Mouse (Mus musculus) heart, postnatal 0 days (tissue): ENCODE data around the gene Aqp11. TPM values are rescaled to one million over a fixed set of nuclear protein-coding genes. Genes with fewer than 3 reads are reported as not detected.
A peak's percentile ranks its signal among the peaks of the same experiment; 100 is the strongest.

Experiments
- ATAC-seq: fragments of 200-750 bp; cut with Nextera tagmentation; 2 replicates; pipeline ENCODE4 v1.8.0; 2017; ENCODE audit warnings: low read depth, moderate number of reproducible peaks, moderate library complexity; ENCODE audit not compliant: insufficient read depth
- DNase-seq: peaks from one replicate; pipeline ENCODE4 v3.0.0-alpha.2; 2016; ENCODE audit warnings: low spot score
- H3K27ac ChIP-seq: fragments of 300-500 bp; sonication (generic); 2 replicates; pipeline ENCODE4 v1.5.1; 2014; ENCODE audit warnings: low read depth, mild to moderate bottlenecking
- H3K27me3 ChIP-seq: fragments of 300-500 bp; sonication (generic); 2 replicates; pipeline ENCODE4 v1.6.1; 2014; ENCODE audit warnings: low read length, mixed read lengths; ENCODE audit not compliant: control insufficient read depth, insufficient read depth
- H3K36me3 ChIP-seq: fragments of 300-500 bp; sonication (generic); replicated peaks from 2 replicates; pipeline ENCODE4 v1.6.1; 2014; ENCODE audit warnings: low read length, mixed read lengths; ENCODE audit not compliant: control insufficient read depth, insufficient read depth
- H3K4me1 ChIP-seq: fragments of 300-500 bp; sonication (generic); 2 replicates; pipeline ENCODE4 v1.6.1; 2014; ENCODE audit warnings: antibody characterized with exemption; ENCODE audit not compliant: control insufficient read depth, insufficient read depth
- H3K4me2 ChIP-seq: fragments of 300-500 bp; sonication (generic); 2 replicates; pipeline ENCODE4 v1.6.1; 2014; ENCODE audit warnings: low read depth, mild to moderate bottlenecking, low read length, moderate library complexity
- H3K4me3 ChIP-seq: fragments of 300-500 bp; sonication (generic); 2 replicates; pipeline ENCODE4 v1.5.1; 2014; ENCODE audit warnings: low read depth, low read length
- H3K9ac ChIP-seq: fragments of 300-500 bp; sonication (generic); replicated peaks from 2 replicates; pipeline ENCODE4 v1.6.1; 2014; ENCODE audit warnings: low read depth, low read length, mixed read lengths
- H3K9me3 ChIP-seq: fragments of 300-500 bp; sonication (generic); replicated peaks from 2 replicates; pipeline ENCODE4 v1.6.1; 2016; ENCODE audit warnings: low read length; ENCODE audit not compliant: control insufficient read depth
- CTCF ChIP-seq: IDR thresholded peaks from 2 replicates; pipeline ENCODE4 v1.5.1; 2016; ENCODE audit warnings: antibody characterized with exemption, control low read depth, low read depth
- EP300 ChIP-seq: IDR thresholded peaks from 2 replicates; pipeline ENCODE4 v1.6.1; 2016; ENCODE audit warnings: antibody characterized with exemption, low read depth
- WGBS: fragments of 180-500 bp; shearing (Covaris S2); extraction: QIAGEN DNeasy Blood & Tissue Kit; methylation state at CpG from one replicate; pipeline ENCODE4 v1.1.7; 2014; 5-methylcytosine and 5-hydroxymethylcytosine counted together
- polyA plus RNA-seq: library from polyadenylated mRNA; unstranded; fragments of >200 nt; fragmentation: Nextera tagmentation; extraction: Ambion mirVana; gene quantifications from 2 replicates; pipeline ENCODE4 v1.2.1, GENCODE M21; 2015
- total RNA-seq: library from RNA; depleted of rRNA; stranded (reverse); fragments of >200 nt; gene quantifications from 2 replicates; pipeline ENCODE4 v1.2.3, GENCODE M21; 2014; ENCODE audit warnings: low replicate concordance

Aqp11 gene
- total and polyA plus RNA-seq, 2 experiments from 2014 or later = 2.0 to 4.8 TPM

DNA sequence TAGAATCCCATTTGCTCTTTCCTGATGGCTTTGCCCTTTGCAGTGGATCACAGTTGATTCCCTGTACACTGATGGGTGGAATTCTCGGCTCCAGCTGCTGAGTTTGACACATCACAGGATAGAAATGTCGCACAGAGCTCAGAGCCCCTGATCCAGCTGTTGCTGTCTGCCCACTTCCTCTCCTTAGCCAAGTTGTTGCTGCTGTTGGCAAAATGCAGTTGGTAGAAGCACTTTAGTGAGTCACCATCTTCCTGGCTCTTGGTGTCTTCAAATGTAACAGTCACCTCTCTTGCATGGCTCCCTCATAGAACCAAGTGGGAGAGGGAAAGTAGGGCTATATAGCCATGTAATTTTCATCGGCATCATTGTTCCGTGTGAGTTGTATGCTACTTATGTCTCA lies 39.1 kb upstream of the Aqp11 start:
- no peak overlapping the region for H3K27ac ChIP-seq
- no peak overlapping the region for H3K9ac ChIP-seq
- peaks cover 8% of the 10 kb centered on the region; the same call in 1 of the 2 replicates for H3K9me3 ChIP-seq
- ATAC-seq (no peak), DNase-seq (no peak)
- no peaks in the 10 kb centered on the region for H3K4me1 ChIP-seq
- H3K4me3 ChIP-seq = no peak overlapping the region
- TF ChIP-seq CTCF = no peak
- no peak for TF ChIP-seq EP300
- H3K4me2 ChIP-seq = no peak overlapping the region
- WGBS = 83% methylated on average over 4 of the region's 4 CpGs
- H3K36me3 ChIP-seq = no peaks in the 10 kb centered on the region
- H3K27me3 ChIP-seq = no peaks in the 10 kb centered on the region

DNA sequence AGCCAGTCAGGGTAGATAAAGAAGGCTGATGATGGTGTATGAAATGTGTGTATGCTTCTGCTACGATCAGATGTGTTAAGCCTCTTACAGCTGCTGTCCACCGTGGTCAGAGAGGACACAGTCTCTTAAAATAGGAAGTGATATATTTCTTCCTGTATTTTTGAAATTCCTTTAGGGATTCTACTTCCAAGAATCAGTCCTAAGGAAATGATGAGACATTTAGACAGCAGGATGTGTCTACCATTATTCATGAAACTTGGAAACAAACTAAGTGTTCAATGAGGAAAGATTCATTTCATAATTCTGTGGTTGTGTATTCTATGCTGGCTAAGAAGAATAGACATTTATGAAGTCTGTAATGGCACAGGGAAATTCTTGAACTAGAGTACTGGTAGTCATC lies 37.8 kb upstream of the Aqp11 start:
- DNase-seq (no peak), ATAC-seq (no peak)
- Histone ChIP-seq H3K4me3 (no peak overlapping the region), H3K9ac (no peak overlapping the region), H3K27me3 (no peaks in the 10 kb centered on the region), H3K4me2 (no peak overlapping the region), H3K36me3 (no peaks in the 10 kb centered on the region), H3K4me1 (no peaks in the 10 kb centered on the region), H3K27ac (no peak overlapping the region), H3K9me3 (peaks cover 8% of the 10 kb centered on the region; the same call in 1 of the 2 replicates)
- WGBS = 42% methylated on average over 2 of the region's 2 CpGs
- TF ChIP-seq CTCF (no peak), EP300 (no peak)

DNA sequence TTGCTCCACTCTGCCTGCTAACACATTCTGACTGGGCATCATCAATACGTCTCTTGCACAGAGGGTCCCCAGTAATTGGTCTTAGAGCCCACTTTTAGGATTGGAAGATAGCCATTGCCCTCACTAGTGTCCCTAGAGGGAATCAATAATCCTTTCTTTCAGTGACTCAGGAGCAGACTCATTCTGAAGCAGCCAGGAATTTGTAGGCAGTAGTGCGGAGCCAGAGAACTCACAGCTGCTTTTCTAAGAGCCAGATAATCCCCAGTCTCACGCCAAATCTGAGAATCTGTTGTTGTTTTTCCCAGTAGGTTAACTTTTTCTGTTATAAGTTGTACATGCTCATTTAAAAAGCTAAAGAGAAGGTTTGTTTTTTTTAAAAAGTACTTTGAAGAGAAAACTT lies 37.3 kb upstream of the Aqp11 start:
- Histone ChIP-seq H3K4me1 (no peaks in the 10 kb centered on the region), H3K9me3 (peaks cover 8% of the 10 kb centered on the region; the same call in 1 of the 2 replicates), H3K27ac (no peak overlapping the region), H3K9ac (no peak overlapping the region), H3K4me3 (no peak overlapping the region), H3K36me3 (no peaks in the 10 kb centered on the region), H3K4me2 (no peak overlapping the region), H3K27me3 (no peaks in the 10 kb centered on the region)
- DNase-seq (peak; percentile 17), ATAC-seq (no peak)
- TF ChIP-seq EP300 (no peak), CTCF (no peak)
- WGBS = 36% methylated on average over 3 of the region's 3 CpGs

DNA sequence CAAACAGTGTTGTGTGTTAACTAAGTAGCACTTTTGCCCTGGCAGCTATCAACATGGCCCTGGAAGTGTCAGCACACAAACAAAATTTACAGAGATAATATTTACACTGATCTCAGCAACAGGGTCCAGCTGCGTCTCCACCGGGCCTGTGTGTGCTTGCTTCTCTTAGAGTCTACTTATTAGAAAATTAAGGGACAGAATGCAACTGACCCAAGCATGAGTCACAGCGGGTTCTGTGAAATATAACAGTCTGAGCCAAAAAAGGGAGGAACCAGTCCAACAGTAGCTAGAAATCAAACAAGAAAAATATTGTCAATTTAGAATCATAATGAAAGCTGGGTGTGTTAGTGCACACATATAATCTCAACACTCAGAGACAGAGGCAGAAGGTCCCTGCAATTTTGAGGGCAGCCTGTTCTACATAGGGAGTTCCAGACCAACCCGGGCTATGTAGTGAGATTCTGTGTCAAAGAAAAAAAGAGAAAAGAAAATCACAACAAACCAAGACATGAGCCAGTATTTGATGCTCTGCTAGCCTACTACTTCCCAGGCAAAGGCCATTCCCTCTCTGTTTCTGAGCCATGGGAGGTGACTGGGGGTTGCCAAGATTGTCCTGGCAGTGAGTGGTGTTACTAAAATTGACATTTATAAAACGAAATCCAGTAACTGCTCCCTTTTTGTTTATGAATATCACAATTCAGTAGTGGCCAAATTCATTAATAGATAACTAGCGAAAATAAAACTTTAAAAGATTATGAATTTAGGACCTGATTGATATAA lies 32.9 kb upstream of the Aqp11 start:
- DNase-seq (no peak), ATAC-seq (no peak)
- Histone ChIP-seq H3K36me3 (no peaks in the 10 kb centered on the region), H3K4me1 (no peaks in the 10 kb centered on the region), H3K27me3 (no peaks in the 10 kb centered on the region), H3K4me2 (no peak overlapping the region), H3K9me3 (no peaks in the 10 kb centered on the region), H3K4me3 (no peak overlapping the region), H3K27ac (no peak overlapping the region), H3K9ac (no peak overlapping the region)
- WGBS = 68% methylated on average over 6 of the region's 6 CpGs
- TF ChIP-seq CTCF (no peak), EP300 (no peak)

DNA sequence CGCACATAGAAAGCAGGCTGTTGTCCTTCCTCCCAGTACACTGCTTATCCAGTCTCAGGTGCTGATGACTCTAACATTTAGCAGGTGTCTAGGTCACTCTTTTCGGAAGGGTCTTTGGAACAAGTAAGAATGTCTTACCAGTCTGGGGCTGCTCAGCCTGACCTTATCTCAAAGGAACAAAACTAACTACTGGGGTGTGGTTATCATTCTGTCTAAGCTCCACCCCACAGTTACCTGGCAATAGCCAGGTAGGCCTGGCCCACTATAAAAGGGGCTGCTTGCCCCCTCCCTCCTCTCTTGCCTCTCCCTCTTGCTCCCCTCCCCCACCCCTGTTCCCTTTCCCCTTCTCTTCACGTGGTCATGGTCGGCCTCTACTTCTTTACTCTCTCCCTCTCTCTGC lies 30.9 kb upstream of the Aqp11 start:
- Histone ChIP-seq H3K4me1 (no peaks in the 10 kb centered on the region), H3K27me3 (no peaks in the 10 kb centered on the region), H3K4me3 (no peak overlapping the region), H3K4me2 (no peak overlapping the region), H3K27ac (no peak overlapping the region), H3K36me3 (no peaks in the 10 kb centered on the region), H3K9me3 (no peaks in the 10 kb centered on the region), H3K9ac (no peak overlapping the region)
- 79% methylated on average over 4 of the region's 4 CpGs for WGBS
- ATAC-seq = no peak
- TF ChIP-seq EP300 (no peak), CTCF (no peak)
- DNase-seq = no peak

DNA sequence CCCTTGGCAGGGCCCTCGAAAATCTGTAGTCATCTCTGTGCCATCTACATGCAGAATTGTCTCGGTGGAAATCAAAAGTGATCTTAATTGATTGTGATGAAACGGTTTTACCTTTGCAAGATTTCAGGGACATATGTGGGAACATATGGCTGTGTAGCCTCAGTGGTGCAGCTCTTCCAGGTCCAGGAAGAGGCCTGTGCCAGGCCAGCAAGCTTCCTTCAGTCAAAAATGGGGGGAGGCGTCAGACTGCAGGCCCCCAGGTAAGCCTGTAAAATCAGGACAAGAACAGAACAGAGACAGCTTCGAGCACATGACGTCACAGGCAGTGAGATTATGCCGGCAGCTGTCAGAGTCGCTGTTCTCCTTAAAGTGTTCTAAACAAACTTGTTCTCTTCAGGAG lies 29.8 kb upstream of the Aqp11 start:
- TF ChIP-seq CTCF (no peak), EP300 (no peak)
- Histone ChIP-seq H3K27ac (no peak overlapping the region), H3K9me3 (no peaks in the 10 kb centered on the region), H3K27me3 (no peaks in the 10 kb centered on the region), H3K4me2 (no peak overlapping the region), H3K36me3 (no peaks in the 10 kb centered on the region), H3K4me3 (no peak overlapping the region), H3K9ac (no peak overlapping the region), H3K4me1 (no peaks in the 10 kb centered on the region)
- ATAC-seq (no peak), DNase-seq (no peak)
- WGBS = 64% methylated on average over 8 of the region's 8 CpGs
